Mouse (Mus musculus) MEL (cell line): ENCODE results near the gene Dcun1d1. TPM values are rescaled to one million over a fixed set of nuclear protein-coding genes. Genes with fewer than 3 reads are reported as not detected.

ENCODE experiments used
- DNase-seq: peaks from one replicate; pipeline ENCODE4 v3.0.0; 2011; ENCODE audit warnings: low read depth, low spot score
- H3K27ac ChIP-seq: 2 replicates; pipeline ENCODE4 v1.5.1; 2012; ENCODE audit warnings: low read depth, mild to moderate bottlenecking, control low read depth, low read length, moderate library complexity; ENCODE audit not compliant: control insufficient read depth
- H3K27me3 ChIP-seq, 2 experiments: fragments of 150-350 bp in 1 of 2; sonication (generic) in 1 of 2; 2 replicates each; pipeline ENCODE4 v1.6.1; 2012; ENCODE audit warnings: low read length in 2 of 2, mild to moderate bottlenecking in 2 of 2, improper control_type of control experiment in 1 of 2, moderate library complexity in 1 of 2; ENCODE audit not compliant: insufficient read depth in 2 of 2, control insufficient read depth in 1 of 2
- H3K36me3 ChIP-seq, 2 experiments: 2 replicates each; pipeline ENCODE4 v1.6.1; 2012 to 2014; ENCODE audit warnings: low read length in 2 of 2, improper control_type of control experiment in 1 of 2, inconsistent platforms in 1 of 2, mild to moderate bottlenecking in 1 of 2; ENCODE audit not compliant: insufficient read depth in 2 of 2, control insufficient read depth in 1 of 2
- H3K4me1 ChIP-seq, 2 experiments: fragments of 150-350 bp in 1 of 2; sonication (generic) in 1 of 2; 2 replicates each; pipeline ENCODE4 v1.6.1; 2012; ENCODE audit warnings: low read length in 2 of 2, improper control_type of control experiment in 1 of 2, mild to moderate bottlenecking in 1 of 2; ENCODE audit not compliant: insufficient read depth in 2 of 2, control insufficient read depth in 1 of 2
- H3K4me3 ChIP-seq, 2 experiments: fragments of 150-350 bp in 1 of 2; sonication (generic) in 1 of 2; 2 replicates each; pipeline ENCODE4 v1.5.1; 2012; ENCODE audit warnings: low read depth in 2 of 2, low read length in 2 of 2, mild to moderate bottlenecking in 2 of 2, moderate library complexity in 2 of 2, control low read depth in 1 of 2, improper control_type of control experiment in 1 of 2; ENCODE audit not compliant: control insufficient read depth in 1 of 2, insufficient read depth in 1 of 2
- H3K79me2 ChIP-seq: 2 replicates; pipeline ENCODE4 v1.6.1; 2012; ENCODE audit warnings: mild to moderate bottlenecking, low read length, moderate library complexity; ENCODE audit not compliant: control insufficient read depth, poor library complexity, insufficient read depth
- H3K9ac ChIP-seq: 2 replicates; pipeline ENCODE4 v1.6.1; 2012; ENCODE audit warnings: low read depth, mild to moderate bottlenecking, control low read depth, low read length, moderate library complexity; ENCODE audit not compliant: control insufficient read depth, poor library complexity, severe bottlenecking
- H3K9me3 ChIP-seq: fragments of 150-350 bp; sonication (generic); replicated peaks from 2 replicates; pipeline ENCODE4 v1.6.1; 2012; ENCODE audit warnings: mild to moderate bottlenecking, low read length, improper control_type of control experiment, moderate library complexity; ENCODE audit not compliant: insufficient read depth
- CHD1 ChIP-seq: IDR thresholded peaks from 2 replicates; pipeline ENCODE4 v1.6.1; 2012; ENCODE audit warnings: low read depth, mild to moderate bottlenecking, inconsistent platforms, low read length, improper control_type of control experiment
- CTCF ChIP-seq, 3 experiments: IDR thresholded peaks in 2 of 3; conservative IDR thresholded peaks in 1 of 3; 2 replicates each; pipeline ENCODE4 v1.5.1; 2011 to 2012; ENCODE audit warnings: low read length in 3 of 3, low read depth in 2 of 3, mild to moderate bottlenecking in 2 of 3, improper control_type of control experiment in 1 of 3, inconsistent platforms in 1 of 3, mixed read lengths in 1 of 3, moderate library complexity in 1 of 3; ENCODE audit not compliant: control insufficient read depth in 1 of 3, insufficient read depth in 1 of 3, poor library complexity in 1 of 3, severe bottlenecking in 1 of 3
- E2F4 ChIP-seq: IDR thresholded peaks from 2 replicates; pipeline ENCODE4 v1.6.1; 2011; ENCODE audit warnings: low read depth, low read length, improper control_type of control experiment, borderline replicate concordance
- ETS1 ChIP-seq: IDR thresholded peaks from 2 replicates; pipeline ENCODE4 v1.6.1; 2012; ENCODE audit warnings: low read depth, mild to moderate bottlenecking, inconsistent platforms, low read length, improper control_type of control experiment, moderate library complexity
- GABPA ChIP-seq: IDR thresholded peaks from 2 replicates; pipeline ENCODE4 v1.6.1; 2012; ENCODE audit warnings: low read depth, mild to moderate bottlenecking, inconsistent platforms, low read length, improper control_type of control experiment, moderate library complexity
- GATA1 ChIP-seq: IDR thresholded peaks from 2 replicates; pipeline ENCODE4 v1.6.1; 2011; ENCODE audit warnings: low read depth, low read length, improper control_type of control experiment
- JUND ChIP-seq: IDR thresholded peaks from 2 replicates; pipeline ENCODE4 v1.6.1; 2011; ENCODE audit warnings: low read depth, mild to moderate bottlenecking, improper control_type of control experiment, low read length
- MEF2A ChIP-seq: IDR thresholded peaks from 2 replicates; pipeline ENCODE4 v1.6.1; 2014; ENCODE audit warnings: low read depth, mild to moderate bottlenecking, inconsistent platforms, low read length, improper control_type of control experiment; ENCODE audit not compliant: poor library complexity, insufficient replicate concordance, severe bottlenecking; ENCODE audit errors: extremely low read depth
- MXI1 ChIP-seq: IDR thresholded peaks from 2 replicates; pipeline ENCODE4 v1.6.1; 2011; ENCODE audit warnings: mild to moderate bottlenecking, low read depth, low read length, improper control_type of control experiment
- MYB ChIP-seq: IDR thresholded peaks from 2 replicates; pipeline ENCODE4 v1.6.1; 2011; ENCODE audit warnings: mild to moderate bottlenecking, low read depth, low read length, improper control_type of control experiment
- MYC ChIP-seq: IDR thresholded peaks from 2 replicates; pipeline ENCODE4 v1.6.1; 2011; ENCODE audit warnings: low read depth, mild to moderate bottlenecking, low read length, improper control_type of control experiment, moderate library complexity
- POLR2AphosphoS5 ChIP-seq: IDR thresholded peaks from 2 replicates; pipeline ENCODE4 v1.6.1; 2012; ENCODE audit warnings: low read depth, borderline replicate concordance, mild to moderate bottlenecking, inconsistent platforms, low read length, moderate library complexity, mixed read lengths
- SIN3A ChIP-seq: IDR thresholded peaks from 2 replicates; pipeline ENCODE4 v1.6.1; 2012; ENCODE audit warnings: low read length, improper control_type of control experiment, inconsistent platforms
- TAL1 ChIP-seq: IDR thresholded peaks from 2 replicates; pipeline ENCODE4 v1.6.1; 2012; ENCODE audit warnings: mild to moderate bottlenecking, inconsistent platforms, low read length, moderate library complexity, mixed read lengths
- TBP ChIP-seq: IDR thresholded peaks from 2 replicates; pipeline ENCODE4 v1.8.0; 2011; ENCODE audit warnings: low read depth, low read length, improper control_type of control experiment
- USF1 ChIP-seq: IDR thresholded peaks from 2 replicates; pipeline ENCODE4 v1.6.1; 2014; ENCODE audit warnings: low read depth, mild to moderate bottlenecking, inconsistent platforms, low read length, improper control_type of control experiment, moderate library complexity
- USF2 ChIP-seq, 2 experiments: IDR thresholded peaks; 2 replicates each; pipeline ENCODE4 v1.6.1; 2011 to 2012; ENCODE audit warnings: improper control_type of control experiment in 2 of 2, low read length in 2 of 2, borderline replicate concordance in 1 of 2, inconsistent platforms in 1 of 2, low read depth in 1 of 2, mild to moderate bottlenecking in 1 of 2; ENCODE audit not compliant: insufficient read depth in 1 of 2
- ZC3H11A ChIP-seq: IDR thresholded peaks from 2 replicates; pipeline ENCODE4 v1.6.1; 2012; ENCODE audit warnings: low read depth, mild to moderate bottlenecking, inconsistent platforms, low read length, improper control_type of control experiment
- ZKSCAN1 ChIP-seq: IDR thresholded peaks from 2 replicates; pipeline ENCODE4 v1.6.1; 2012; ENCODE audit warnings: low read depth, mild to moderate bottlenecking, inconsistent platforms, low read length, improper control_type of control experiment, moderate library complexity
- ZMIZ1 ChIP-seq: IDR thresholded peaks from 2 replicates; pipeline ENCODE4 v1.6.1; 2012; ENCODE audit warnings: low read depth, mild to moderate bottlenecking, inconsistent platforms, low read length, improper control_type of control experiment, moderate library complexity
- polyA plus RNA-seq, 2 experiments: library from polyadenylated mRNA; stranded (reverse) in 1 of 2; unstranded in 1 of 2; fragments of >175 nt in 1 of 2; fragments of >200 nt in 1 of 2; gene quantifications; 2 replicates each; pipeline versions ENCODE4 v1.2.1 to v1.2.4; 2012; ENCODE audit warnings: low replicate concordance in 2 of 2, low read depth in 1 of 2; ENCODE audit not compliant: insufficient read length in 2 of 2, insufficient read depth in 1 of 2, missing spikeins in 1 of 2
- total RNA-seq: library from RNA; depleted of rRNA; stranded (reverse); fragments of 300-350 nt; gene quantifications from 2 replicates; pipeline ENCODE4 v1.2.3, GENCODE M21; 2012

Gene Dcun1d1
- total and polyA plus RNA-seq, 3 experiments: 20.8 to 35.1 (median 32.7) TPM

- H3K9ac ChIP-seq: no peak overlapping the region
- H3K79me2 ChIP-seq: 0 out of 2 replicates have a peak, but pooled peaks cover 1% of the 10 kb centered on the region
- TF ChIP-seq GATA1 (no peak), MXI1 (no peak), ZMIZ1 (no peak), MYB (no peak), USF1 (no peak), E2F4 (no peak), ETS1 (no peak)
- TF ChIP-seq, all 39 proteins: peak for 0
- no peak overlapping the region for H3K4me3 ChIP-seq
- no peak for DNase-seq
- no peaks in the 10 kb centered on the region for H3K27me3 ChIP-seq
- H3K4me1 ChIP-seq: peaks cover 3 to 4% of the 10 kb centered on the region in 2 experiments; a peak in 1 of 4 replicates
- no peak overlapping the region for H3K27ac ChIP-seq
- peaks cover 3 to 24% of the 10 kb centered on the region in 2 experiments; a peak in 3 of 4 replicates for H3K36me3 ChIP-seq
- H3K9me3 ChIP-seq: no peaks in the 10 kb centered on the region
Measured at GRCm38 (mm10) chr3:35908982-35909680, 28.1 kb downstream of the Dcun1d1 start.

- H3K9ac ChIP-seq: no peak overlapping the region
- H3K27me3 ChIP-seq: no peaks in the 10 kb centered on the region
- TF ChIP-seq ETS1 (no peak), ZC3H11A (no peak), JUND (no peak), MEF2A (no peak), E2F4 (no peak), CTCF (IDR thresholded peaks at IDR 0.05 in 2 of 3, conservative IDR thresholded peaks at IDR 0.05 in 1 of 3; ENCODE audit: control insufficient read depth in 1 of 3, insufficient read depth in 1 of 3, low read depth in 2 of 3, low read length in 3 of 3, poor library complexity in 1 of 3, severe bottlenecking in 1 of 3) (no peak), TBP (no peak), CHD1 (no peak), TAL1 (no peak), SIN3A (no peak), POLR2AphosphoS5 (no peak), USF1 (no peak), MYC (no peak), GATA1 (no peak), USF2 (IDR thresholded peaks at IDR 0.05; ENCODE audit: borderline replicate concordance in 1 of 2, insufficient read depth in 1 of 2, low read depth in 1 of 2, low read length in 2 of 2) (no peak), ZMIZ1 (no peak), ZKSCAN1 (no peak), GABPA (no peak)
- H3K36me3 ChIP-seq: peaks cover 3 to 27% of the 10 kb centered on the region in 2 experiments; a peak in 3 of 4 replicates
- H3K4me3 ChIP-seq: no peak overlapping the region
- peaks cover 4 to 6% of the 10 kb centered on the region in 2 experiments; a peak in 1 of 4 replicates for H3K4me1 ChIP-seq
- H3K9me3 ChIP-seq: no peaks in the 10 kb centered on the region
- no peak for DNase-seq
- H3K79me2 ChIP-seq: no peaks in the 10 kb centered on the region; the same call in 1 of the 2 replicates
- H3K27ac ChIP-seq: no peak overlapping the region
Measured at GRCm38 (mm10) chr3:35900555-35901204, 36.6 kb downstream of the Dcun1d1 start.
